Mouse (Mus musculus): ENCODE measurements at regions not wholly inside any gene's neighbourhood (a gene's known extent, or its start where the extent isn't known, plus 50 kb on each side); places are given as distances from the start of the nearest gene placed in this dataset.

DNA sequence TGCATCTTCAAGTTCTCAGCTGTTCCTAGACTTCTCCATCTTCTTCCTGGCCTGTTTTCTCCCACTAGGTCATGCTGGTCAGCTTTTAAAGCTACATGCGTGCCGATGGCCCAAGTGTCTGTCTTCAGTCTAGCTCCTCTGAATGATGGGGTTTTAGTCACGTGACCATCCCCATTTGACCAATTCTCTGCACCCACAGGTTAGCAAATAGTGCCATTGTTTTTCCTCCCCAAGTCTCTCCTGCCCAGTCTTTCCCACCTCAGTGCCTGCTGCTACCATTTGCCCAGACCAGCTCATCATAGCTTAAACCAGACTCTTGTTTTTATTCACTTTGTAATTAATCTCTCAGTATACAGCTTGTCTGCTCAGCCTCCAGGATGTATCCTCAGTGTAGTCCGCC, 62.3 kb downstream of the Zfp706 start:
- no peak for DNase-seq (ENCODE audit: low read depth in 2 of 2, low spot score in 2 of 2)

GRCm38 (mm10) chr15:36944556-36945171, 62.9 kb downstream of the Zfp706 start:
- DNase-seq (ENCODE audit: low read depth in 2 of 2, low spot score in 2 of 2): no peak

GRCm38 (mm10) chr15:36943492-36944112, 64.0 kb downstream of the Zfp706 start:
- no peak for DNase-seq (ENCODE audit: low read depth in 2 of 2, low spot score in 2 of 2)

GRCm38 (mm10) chr15:36942261-36942660, 65.3 kb downstream of the Zfp706 start:
- no peak for DNase-seq (ENCODE audit: low read depth in 2 of 2, low spot score in 2 of 2)

- DNase-seq (ENCODE audit: low read depth in 2 of 2, low spot score in 2 of 2): no peak
These were observed 65.8 kb downstream of the Zfp706 start for GRCm38 (mm10) chr15:36941741-36942140.

DNA sequence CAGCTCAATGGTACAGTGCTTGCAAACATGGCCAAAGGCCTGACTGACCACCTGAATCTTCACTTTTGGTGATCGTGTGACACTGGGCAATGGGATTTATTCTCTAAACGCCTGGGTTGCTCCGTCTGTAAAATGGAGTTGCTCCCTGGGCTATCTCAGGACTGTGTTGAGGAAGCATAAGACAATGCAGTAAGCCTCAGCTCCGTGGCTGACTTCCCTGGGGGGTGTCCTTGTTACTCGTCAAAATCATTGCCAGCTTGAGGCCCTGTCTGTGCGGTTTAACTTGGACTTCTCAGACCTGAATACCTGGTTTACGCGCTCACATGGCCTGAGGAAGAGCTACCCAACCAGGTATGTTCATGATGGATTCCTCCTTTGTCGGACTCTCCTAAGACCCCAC, 68.0 kb downstream of the Zfp706 start:
- DNase-seq (ENCODE audit: low read depth in 2 of 2, low spot score in 2 of 2): no peak

DNA sequence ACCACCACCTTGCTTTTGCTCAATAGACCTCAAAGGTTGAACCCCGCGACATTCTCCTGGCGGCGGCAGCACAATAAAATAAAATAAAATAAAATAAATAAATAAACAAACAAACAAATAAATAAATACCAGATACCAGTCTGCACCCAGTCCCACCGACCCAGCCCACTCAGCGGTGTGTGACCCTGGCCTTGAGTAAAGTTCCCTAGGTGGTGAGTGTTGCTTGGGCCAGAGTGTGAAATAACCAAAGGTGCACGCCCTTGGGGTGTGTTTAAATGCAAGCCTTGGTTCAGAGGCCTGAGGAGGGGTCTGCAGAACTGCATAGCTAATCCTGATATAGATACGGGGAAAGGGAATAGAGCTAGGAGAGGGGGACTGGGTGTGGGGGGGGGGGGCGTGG, 68.4 kb downstream of the Zfp706 start:
- DNase-seq (ENCODE audit: low read depth in 2 of 2, low spot score in 2 of 2): no peak

DNA sequence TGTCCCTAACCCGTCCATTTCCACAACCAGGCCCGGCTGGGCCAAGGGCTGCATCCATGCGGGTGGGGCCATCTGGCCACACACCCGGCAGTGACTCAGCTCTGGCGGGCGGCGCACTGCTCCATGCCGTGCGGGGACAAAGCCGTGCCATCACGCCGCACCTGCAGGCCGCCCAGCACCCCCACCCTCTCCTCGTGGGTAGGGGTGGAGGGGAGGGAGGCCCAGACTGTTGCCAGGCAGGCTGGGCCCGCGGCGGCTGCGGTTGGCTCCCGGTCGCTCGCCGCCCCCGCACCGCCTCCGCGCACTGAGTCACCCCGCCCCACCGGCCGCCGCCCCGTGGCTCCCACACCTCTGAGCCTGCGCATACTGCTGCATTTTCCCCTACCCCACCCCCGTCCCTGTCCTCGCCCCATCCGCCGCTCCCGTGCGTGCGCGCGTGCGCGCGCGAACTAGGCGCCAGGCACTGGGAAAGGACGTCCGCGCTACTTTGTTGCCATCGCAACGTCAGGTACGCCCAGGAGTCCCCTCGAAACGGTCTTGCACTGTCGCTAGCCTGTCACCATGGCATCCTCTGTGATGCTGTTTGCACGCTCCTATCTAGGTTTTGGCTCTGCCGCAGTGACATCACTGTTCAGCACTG, 68.9 kb downstream of the Zfp706 start:
- DNase-seq (ENCODE audit: low read depth in 2 of 2, low spot score in 2 of 2): peak; percentile 90 to 91

DNA sequence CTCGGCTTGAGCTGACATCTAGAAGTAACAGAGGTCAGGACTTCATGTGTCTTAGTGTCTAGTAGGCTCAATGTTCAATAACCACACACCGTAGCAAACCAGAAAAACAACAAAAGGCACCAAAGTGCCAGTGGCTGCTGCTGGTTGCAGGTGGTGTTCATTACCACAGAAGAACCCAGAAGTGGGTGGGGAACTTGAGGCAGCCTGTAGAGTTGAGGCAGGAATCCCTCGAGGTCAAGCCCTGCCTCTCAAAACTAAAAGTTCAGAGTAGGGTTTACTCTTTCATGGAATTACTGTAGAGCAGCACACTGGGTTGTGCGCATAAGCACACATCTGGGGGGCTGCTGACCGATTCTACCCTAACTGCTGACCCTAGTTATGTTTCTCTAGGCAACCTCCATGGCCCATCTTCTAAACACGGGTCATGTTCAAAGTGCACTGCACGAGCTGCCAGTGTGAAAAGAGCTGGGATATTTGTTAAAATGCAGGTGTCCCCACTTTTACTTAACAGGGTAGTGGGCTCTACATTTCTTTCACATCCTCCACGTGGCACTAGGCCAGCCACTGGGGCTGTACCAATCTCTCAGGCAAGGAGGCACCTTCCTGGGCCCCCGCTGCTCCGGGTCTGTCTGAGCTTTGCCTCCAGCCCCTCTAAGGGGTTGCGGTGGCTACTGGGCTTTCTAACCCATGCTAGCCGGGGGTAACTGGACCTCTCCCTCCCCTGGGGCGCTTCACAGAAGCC, 69.6 kb downstream of the Zfp706 start:
- peak in 1 of 2 experiments; percentile 24 for DNase-seq (ENCODE audit: low read depth in 2 of 2, low spot score in 2 of 2)

DNA sequence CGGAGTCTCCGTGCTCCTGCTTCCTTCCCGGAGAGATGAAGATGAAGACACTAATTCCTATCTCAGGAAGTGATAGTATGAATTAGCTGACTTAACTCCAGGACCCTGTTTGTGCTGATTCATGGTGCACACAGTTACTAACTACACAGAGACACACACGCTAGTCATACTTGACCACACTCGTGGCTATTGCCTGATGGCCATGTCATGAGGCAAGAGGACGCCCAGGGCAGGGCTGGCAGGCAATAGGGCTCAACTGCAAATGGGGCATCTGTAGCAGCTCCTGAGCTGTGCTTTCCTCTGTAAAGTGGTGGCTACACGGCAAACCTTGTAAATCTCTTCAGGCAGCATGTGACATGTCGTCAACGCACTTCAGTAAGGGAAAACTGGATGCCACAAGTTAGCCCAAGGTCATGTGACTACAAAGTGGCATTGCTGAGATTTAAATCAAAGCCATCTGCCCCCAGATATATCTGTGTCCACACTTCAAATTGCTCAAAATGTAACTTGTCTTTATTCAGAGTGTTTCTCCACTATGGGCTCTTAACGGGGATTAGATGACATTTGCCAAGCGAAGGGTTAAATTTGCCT, 70.4 kb downstream of the Zfp706 start:
- no peak for DNase-seq (ENCODE audit: low read depth in 2 of 2, low spot score in 2 of 2)

DNA sequence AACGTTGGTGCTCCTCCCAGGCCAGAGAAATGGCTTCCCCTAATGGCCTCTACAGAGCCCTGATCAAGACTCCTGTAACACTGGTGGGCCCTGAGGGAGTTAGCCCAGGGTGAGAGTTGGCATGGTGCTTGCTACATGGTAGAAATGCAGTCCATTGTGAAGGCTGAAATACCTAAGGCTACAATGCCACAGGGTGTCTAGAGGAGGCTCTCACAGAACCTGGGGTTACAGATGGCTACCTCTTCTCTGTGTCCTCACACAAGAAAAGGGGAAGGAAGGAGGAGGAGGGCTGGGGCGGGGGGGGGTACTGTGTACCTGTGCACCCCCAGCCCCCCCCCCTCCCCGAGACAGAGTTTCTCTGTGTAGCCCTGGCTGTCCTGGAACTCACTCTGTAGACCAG, 72.8 kb downstream of the Zfp706 start:
- DNase-seq (ENCODE audit: low read depth in 2 of 2, low spot score in 2 of 2): no peak

DNA sequence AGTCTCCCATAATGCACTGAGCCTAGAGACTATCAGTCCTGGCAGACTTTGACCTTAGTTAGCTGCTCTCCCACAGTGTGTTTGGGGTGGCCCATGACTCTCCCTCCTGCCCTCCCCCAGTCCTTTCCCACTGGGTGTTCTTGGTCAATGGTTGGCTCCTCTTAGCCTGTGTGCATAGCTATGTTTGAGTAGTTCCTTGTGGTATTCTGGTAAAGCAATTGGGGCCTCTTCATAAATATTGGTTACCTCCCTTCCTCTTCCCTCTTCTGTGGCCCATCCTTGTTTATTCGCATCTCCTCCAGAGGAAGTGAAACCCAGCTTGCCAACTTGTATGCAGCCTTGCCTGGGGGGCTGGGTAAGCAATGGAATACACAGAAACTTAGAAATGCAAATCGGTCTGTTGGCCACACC, 74.0 kb downstream of the Zfp706 start:
- peak in 1 of 2 experiments; percentile 11 for DNase-seq (ENCODE audit: low read depth in 2 of 2, low spot score in 2 of 2)

GRCm38 (mm10) chr15:36931460-36931859, 76.1 kb downstream of the Zfp706 start:
- peak; percentile 40 to 41 for DNase-seq (ENCODE audit: low read depth in 2 of 2, low spot score in 2 of 2)

DNA sequence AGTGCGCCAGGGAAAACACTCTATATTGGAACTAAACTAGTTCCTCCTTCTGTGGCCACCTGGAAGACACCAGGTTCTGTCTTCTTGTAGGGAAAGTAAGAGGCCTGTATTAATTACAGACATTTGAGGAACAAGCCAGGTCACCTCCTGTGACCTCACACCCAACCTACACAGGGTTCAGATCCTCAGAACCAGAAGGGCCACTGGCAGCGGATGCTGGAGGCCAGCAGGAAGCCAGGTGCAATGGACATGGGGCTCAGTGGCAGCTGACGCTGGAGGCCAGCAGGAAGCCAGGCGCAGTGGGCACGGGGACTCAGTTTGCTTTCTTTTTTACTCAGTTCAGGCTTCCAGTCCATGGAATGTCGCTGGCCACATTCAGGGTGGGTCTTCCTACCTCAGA, 77.1 kb downstream of the Zfp706 start:
- no peak for DNase-seq (ENCODE audit: low read depth in 2 of 2, low spot score in 2 of 2)

DNA sequence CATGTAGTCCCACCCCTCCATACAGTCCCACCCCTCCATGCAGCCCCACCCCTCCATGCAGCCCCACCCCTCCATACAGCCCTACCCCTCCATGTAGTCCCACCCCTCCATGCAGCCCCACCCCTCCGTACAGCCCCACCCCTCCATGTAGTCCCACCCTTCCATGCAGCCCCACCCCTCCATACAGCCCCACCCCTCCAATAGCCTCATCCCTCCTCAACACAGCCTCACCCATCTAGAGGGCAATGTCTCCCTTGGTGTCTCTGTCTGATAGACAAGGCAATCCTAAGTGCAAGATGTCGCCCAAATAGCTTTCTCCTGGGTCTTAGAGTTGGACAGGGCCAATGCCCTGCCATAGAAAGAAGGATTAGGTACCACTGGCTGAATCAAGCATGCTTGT, 77.8 kb downstream of the Zfp706 start:
- no peak for DNase-seq (ENCODE audit: low read depth in 2 of 2, low spot score in 2 of 2)

DNA sequence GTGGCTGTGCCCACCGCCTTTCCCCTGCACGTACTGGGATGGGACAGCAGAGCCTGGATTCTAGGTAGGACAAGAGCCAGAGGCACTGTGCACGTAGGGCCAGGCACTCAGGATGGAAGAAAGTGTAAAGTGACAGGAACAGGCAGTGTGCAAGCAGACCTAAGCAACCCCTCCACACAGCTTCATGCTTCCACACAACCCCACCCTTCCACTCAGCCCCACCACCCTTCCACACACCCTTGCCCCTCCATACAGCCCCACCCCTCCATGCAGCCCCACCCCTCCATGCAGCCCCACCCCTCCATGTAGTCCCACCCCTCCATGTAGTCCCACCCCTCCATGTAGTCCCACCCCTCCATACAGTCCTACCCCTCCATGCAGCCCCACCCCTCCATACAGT, 78.5 kb downstream of the Zfp706 start:
- DNase-seq (ENCODE audit: low read depth in 2 of 2, low spot score in 2 of 2): no peak

DNA sequence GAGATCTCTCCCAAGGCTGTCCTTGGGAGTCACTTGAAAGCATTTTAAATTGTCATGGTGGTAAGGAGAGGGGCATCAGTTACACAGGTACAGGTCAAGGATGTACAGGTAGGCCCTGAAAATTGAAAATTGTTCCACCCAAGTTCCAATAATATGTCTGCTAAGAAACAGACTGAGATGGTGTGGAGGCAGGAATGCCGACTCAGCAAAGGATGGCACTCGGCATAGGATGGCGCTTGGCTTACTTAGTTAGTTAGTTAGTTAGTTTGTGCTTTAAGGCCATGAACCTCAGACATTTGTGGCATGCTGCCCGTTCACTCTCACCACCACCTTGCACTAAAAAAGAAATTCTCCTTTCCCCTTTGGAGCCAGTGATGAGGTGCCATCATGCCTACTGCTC, 78.9 kb downstream of the Zfp706 start:
- no peak for DNase-seq (ENCODE audit: low read depth in 2 of 2, low spot score in 2 of 2)

DNA sequence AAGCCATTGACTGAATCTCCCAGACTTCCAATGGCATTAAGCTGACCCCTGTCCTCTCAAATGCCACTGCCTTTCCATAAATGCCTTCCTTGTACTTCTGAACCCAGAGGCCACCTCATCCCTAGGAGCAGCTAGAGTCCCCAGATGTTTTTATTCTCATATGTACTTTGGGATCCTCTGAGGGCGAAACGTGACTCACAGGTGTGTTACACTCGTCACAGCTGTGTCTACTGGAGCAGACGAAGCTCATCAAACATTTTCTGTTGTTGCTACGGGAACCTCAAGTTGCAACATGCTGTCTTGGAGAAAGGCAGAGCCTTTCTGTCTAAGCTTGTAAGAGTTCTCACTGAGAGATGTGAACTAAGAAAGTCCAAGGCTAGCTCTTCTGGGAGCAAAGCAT, 80.1 kb downstream of the Zfp706 start:
- no peak for DNase-seq (ENCODE audit: low read depth in 2 of 2, low spot score in 2 of 2)

DNA sequence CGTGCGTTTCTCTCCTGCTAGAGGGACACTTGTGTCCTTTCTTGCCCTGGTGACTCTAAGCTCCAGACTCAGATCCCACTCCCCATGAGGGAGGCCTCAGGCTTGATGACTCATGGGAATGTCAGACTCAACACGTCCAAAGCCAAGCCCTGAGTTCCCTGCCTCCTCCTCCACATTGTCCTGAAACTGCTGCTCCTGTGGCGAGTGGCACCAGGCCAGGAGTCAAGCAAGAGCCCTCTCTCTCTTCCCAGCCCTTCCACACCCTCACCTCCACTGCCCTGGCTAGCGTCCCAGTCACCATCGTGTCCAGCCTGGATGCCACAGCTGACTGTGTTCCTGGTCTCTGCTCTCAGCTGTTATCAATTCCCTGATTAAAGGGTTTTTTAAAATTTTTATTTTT, 83.4 kb downstream of the Zfp706 start:
- no peak for DNase-seq (ENCODE audit: low read depth in 2 of 2, low spot score in 2 of 2)

DNA sequence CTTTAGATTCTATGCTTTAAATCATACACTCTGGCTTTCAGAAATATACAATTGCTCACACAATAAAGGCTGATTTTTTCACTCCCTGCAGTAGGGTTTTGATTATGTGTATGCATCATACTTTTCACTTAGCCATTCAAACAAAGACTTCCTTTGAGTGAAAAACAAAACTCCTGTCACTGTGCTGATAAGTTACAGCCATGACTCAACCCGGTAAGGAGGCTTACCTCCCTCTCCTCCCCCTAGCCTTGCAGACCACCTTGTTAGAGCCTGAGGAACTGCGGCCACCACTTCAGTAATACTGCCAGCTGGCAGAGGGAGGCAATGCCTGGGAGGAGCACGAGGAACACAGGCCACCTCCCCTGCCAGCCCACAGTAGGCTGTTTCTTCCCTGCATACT, 86.2 kb downstream of the Zfp706 start:
- DNase-seq (ENCODE audit: low read depth in 2 of 2, low spot score in 2 of 2): no peak

DNA sequence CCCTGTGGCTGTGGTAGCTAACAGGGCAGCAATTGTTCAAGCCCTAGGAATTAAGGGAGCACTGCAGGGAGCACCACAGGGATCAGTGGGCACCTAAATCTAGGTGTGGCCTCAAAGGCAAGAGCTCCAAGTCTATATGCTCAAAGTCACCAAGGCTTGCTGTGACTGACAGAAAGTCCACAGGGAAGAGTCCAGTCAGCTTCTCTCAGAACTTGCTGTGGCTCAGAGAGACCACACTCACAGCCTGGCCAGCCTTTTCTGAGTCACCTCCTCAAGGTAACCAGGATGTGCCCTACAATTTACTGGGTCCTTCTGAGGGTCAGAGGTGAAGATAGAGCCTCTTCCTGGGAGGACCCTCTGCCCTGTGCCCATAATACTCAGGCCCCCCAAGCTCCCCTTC, 86.7 kb downstream of the Zfp706 start:
- DNase-seq (ENCODE audit: low read depth in 2 of 2, low spot score in 2 of 2): no peak

DNA sequence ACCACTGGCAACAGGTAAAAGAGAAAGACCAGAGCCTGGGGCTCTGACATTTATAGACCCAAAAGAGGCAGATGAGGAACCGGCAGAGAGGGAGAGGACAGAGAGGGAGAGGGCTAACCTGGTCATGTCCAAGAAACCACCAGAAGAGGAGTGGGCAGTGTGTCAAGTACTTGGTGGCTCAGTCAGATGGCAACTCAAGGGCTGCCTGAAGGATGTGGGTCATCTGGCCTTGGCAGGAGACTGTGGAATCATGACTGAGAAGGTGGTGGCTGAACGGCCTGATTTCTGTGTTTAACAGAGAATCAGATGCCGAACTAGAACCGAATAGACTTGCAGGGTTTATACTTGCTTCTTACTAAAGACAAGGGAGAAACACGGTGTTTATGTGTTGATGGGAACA, 87.9 kb downstream of the Zfp706 start:
- no peak for DNase-seq (ENCODE audit: low read depth in 2 of 2, low spot score in 2 of 2)

Measured in CD8-positive naive resting alpha-beta T cell, adult 2 months (primary cell).